Mouse (Mus musculus): Measurements from ENCODE around the gene Mafg. TPM values are rescaled to one million over a fixed set of nuclear protein-coding genes. Genes with fewer than 3 reads are reported as not detected.

Gene Mafg
- polyA plus RNA-seq, 1 experiment = 29.9 TPM

GRCm38 (mm10) chr11:120615606-120616203, 17.7 kb downstream of the Mafg start:
- TF ChIP-seq POLR2A (IDR thresholded peaks at IDR 0.05; ENCODE audit: low read depth, low read length) (no peak), CTCF (IDR thresholded peaks at IDR 0.05; ENCODE audit: extremely low read depth, insufficient read depth, insufficient read length, insufficient replicate concordance) (no peak)
- H3K27ac ChIP-seq (ENCODE audit: insufficient read depth, low read length) = no peak overlapping the region
- DNase-seq (ENCODE audit: low read depth in 1 of 2, low spot score in 2 of 2) = no peak
- H3K4me3 ChIP-seq (ENCODE audit: extremely low read depth, insufficient read depth, insufficient read length) = no peak overlapping the region
- peaks cover 6% of the 10 kb centered on the region; the same call in 1 of the 2 replicates for H3K4me1 ChIP-seq (ENCODE audit: control insufficient read depth, insufficient read depth, insufficient read length)
- 86% methylated on average over 11 of the region's 11 CpGs for WGBS
- peaks cover 30% of the 10 kb centered on the region for H3K36me3 ChIP-seq (ENCODE audit: control insufficient read depth, insufficient read depth, low read length)
- H3K27me3 ChIP-seq (ENCODE audit: control insufficient read depth, insufficient read depth, low read length) = no peaks in the 10 kb centered on the region

GRCm38 (mm10) chr11:120615167-120615566, 18.2 kb downstream of the Mafg start:
- H3K27me3 ChIP-seq (ENCODE audit: control insufficient read depth, insufficient read depth, low read length) = no peaks in the 10 kb centered on the region
- H3K27ac ChIP-seq (ENCODE audit: insufficient read depth, low read length) = no peak overlapping the region
- 97% methylated on average over 6 of the region's 6 CpGs for WGBS
- H3K4me3 ChIP-seq (ENCODE audit: extremely low read depth, insufficient read depth, insufficient read length) = no peak overlapping the region
- TF ChIP-seq POLR2A (IDR thresholded peaks at IDR 0.05; ENCODE audit: low read depth, low read length) (no peak), CTCF (IDR thresholded peaks at IDR 0.05; ENCODE audit: extremely low read depth, insufficient read depth, insufficient read length, insufficient replicate concordance) (no peak)
- peaks cover 6% of the 10 kb centered on the region; the same call in 1 of the 2 replicates for H3K4me1 ChIP-seq (ENCODE audit: control insufficient read depth, insufficient read depth, insufficient read length)
- peaks cover 26% of the 10 kb centered on the region for H3K36me3 ChIP-seq (ENCODE audit: control insufficient read depth, insufficient read depth, low read length)
- DNase-seq (ENCODE audit: low read depth in 1 of 2, low spot score in 2 of 2) = no peak

- WGBS = 87% methylated on average over 8 of the region's 8 CpGs
- no peak overlapping the region for H3K27ac ChIP-seq (ENCODE audit: insufficient read depth, low read length)
- H3K36me3 ChIP-seq (ENCODE audit: control insufficient read depth, insufficient read depth, low read length) = peaks cover 18% of the 10 kb centered on the region
- H3K4me1 ChIP-seq (ENCODE audit: control insufficient read depth, insufficient read depth, insufficient read length) = peaks cover 6% of the 10 kb centered on the region; the same call in 1 of the 2 replicates
- TF ChIP-seq POLR2A (IDR thresholded peaks at IDR 0.05; ENCODE audit: low read depth, low read length) (no peak), CTCF (IDR thresholded peaks at IDR 0.05; ENCODE audit: extremely low read depth, insufficient read depth, insufficient read length, insufficient replicate concordance) (no peak)
- DNase-seq (ENCODE audit: low read depth in 1 of 2, low spot score in 2 of 2) = no peak
- H3K4me3 ChIP-seq (ENCODE audit: extremely low read depth, insufficient read depth, insufficient read length) = no peak overlapping the region
- no peaks in the 10 kb centered on the region for H3K27me3 ChIP-seq (ENCODE audit: control insufficient read depth, insufficient read depth, low read length)
Measured at GRCm38 (mm10) chr11:120613976-120614375, 19.4 kb downstream of the Mafg start.

- H3K36me3 ChIP-seq (ENCODE audit: control insufficient read depth, insufficient read depth, low read length) = peaks cover 14% of the 10 kb centered on the region
- no peak for DNase-seq (ENCODE audit: low read depth in 1 of 2, low spot score in 2 of 2)
- H3K27ac ChIP-seq (ENCODE audit: insufficient read depth, low read length) = no peak overlapping the region
- WGBS = 91% methylated on average over 10 of the region's 10 CpGs
- peaks cover 6% of the 10 kb centered on the region; the same call in 1 of the 2 replicates for H3K4me1 ChIP-seq (ENCODE audit: control insufficient read depth, insufficient read depth, insufficient read length)
- H3K4me3 ChIP-seq (ENCODE audit: extremely low read depth, insufficient read depth, insufficient read length) = no peak overlapping the region
- no peak for TF ChIP-seq POLR2A (IDR thresholded peaks at IDR 0.05; ENCODE audit: low read depth, low read length)
- no peak for TF ChIP-seq CTCF (IDR thresholded peaks at IDR 0.05; ENCODE audit: extremely low read depth, insufficient read depth, insufficient read length, insufficient replicate concordance)
- H3K27me3 ChIP-seq (ENCODE audit: control insufficient read depth, insufficient read depth, low read length) = no peaks in the 10 kb centered on the region
Measured at GRCm38 (mm10) chr11:120613481-120613972, 19.9 kb downstream of the Mafg start.

- TF ChIP-seq POLR2A (IDR thresholded peaks at IDR 0.05; ENCODE audit: low read depth, low read length) (no peak), CTCF (IDR thresholded peaks at IDR 0.05; ENCODE audit: extremely low read depth, insufficient read depth, insufficient read length, insufficient replicate concordance) (peak; percentile 88; the same call in 1 of the 2 replicates)
- Histone ChIP-seq H3K27me3 (ENCODE audit: control insufficient read depth, insufficient read depth, low read length) (no peaks in the 10 kb centered on the region), H3K4me1 (ENCODE audit: control insufficient read depth, insufficient read depth, insufficient read length) (peaks cover 6% of the 10 kb centered on the region; the same call in 1 of the 2 replicates), H3K36me3 (ENCODE audit: control insufficient read depth, insufficient read depth, low read length) (peaks cover 9% of the 10 kb centered on the region), H3K4me3 (ENCODE audit: extremely low read depth, insufficient read depth, insufficient read length) (no peak overlapping the region), H3K27ac (ENCODE audit: insufficient read depth, low read length) (no peak overlapping the region)
- DNase-seq (ENCODE audit: low read depth in 1 of 2, low spot score in 2 of 2) = peak in 1 of 2 experiments; percentile 68
- WGBS = 60% methylated on average over 6 of the region's 6 CpGs
Measured at GRCm38 (mm10) chr11:120612763-120613162, 20.6 kb downstream of the Mafg start.

- H3K4me1 ChIP-seq (ENCODE audit: control insufficient read depth, insufficient read depth, insufficient read length) = no peaks in the 10 kb centered on the region
- no peak overlapping the region for H3K27ac ChIP-seq (ENCODE audit: insufficient read depth, low read length)
- H3K4me3 ChIP-seq (ENCODE audit: extremely low read depth, insufficient read depth, insufficient read length) = no peak overlapping the region
- no peak for TF ChIP-seq CTCF (IDR thresholded peaks at IDR 0.05; ENCODE audit: extremely low read depth, insufficient read depth, insufficient read length, insufficient replicate concordance)
- no peak for TF ChIP-seq POLR2A (IDR thresholded peaks at IDR 0.05; ENCODE audit: low read depth, low read length)
- WGBS = 90% methylated on average over 9 of the region's 9 CpGs
- H3K36me3 ChIP-seq (ENCODE audit: control insufficient read depth, insufficient read depth, low read length) = peaks cover 9% of the 10 kb centered on the region
- no peak for DNase-seq (ENCODE audit: low read depth in 1 of 2, low spot score in 2 of 2)
- no peaks in the 10 kb centered on the region for H3K27me3 ChIP-seq (ENCODE audit: control insufficient read depth, insufficient read depth, low read length)
Measured at GRCm38 (mm10) chr11:120610477-120611046, 22.8 kb downstream of the Mafg start.

- WGBS = 64% methylated on average over 8 of the region's 8 CpGs
- DNase-seq (ENCODE audit: low read depth in 1 of 2, low spot score in 2 of 2) = no peak
- H3K36me3 ChIP-seq (ENCODE audit: control insufficient read depth, insufficient read depth, low read length) = peaks cover 13% of the 10 kb centered on the region
- no peak overlapping the region for H3K27ac ChIP-seq (ENCODE audit: insufficient read depth, low read length)
- TF ChIP-seq CTCF (IDR thresholded peaks at IDR 0.05; ENCODE audit: extremely low read depth, insufficient read depth, insufficient read length, insufficient replicate concordance) = no peak
- TF ChIP-seq POLR2A (IDR thresholded peaks at IDR 0.05; ENCODE audit: low read depth, low read length) = no peak
- H3K4me3 ChIP-seq (ENCODE audit: extremely low read depth, insufficient read depth, insufficient read length) = no peak overlapping the region
- H3K4me1 ChIP-seq (ENCODE audit: control insufficient read depth, insufficient read depth, insufficient read length) = no peaks in the 10 kb centered on the region
- H3K27me3 ChIP-seq (ENCODE audit: control insufficient read depth, insufficient read depth, low read length) = no peaks in the 10 kb centered on the region
Measured at GRCm38 (mm10) chr11:120609250-120609649, 24.1 kb downstream of the Mafg start.

Data from spleen, adult 2 months (tissue).